9 mouse cellular contexts compared by ENCODE assay signal in genomic region chr1:32174566-32174965, GRCm38 (mm10). TPM values are rescaled to one million over a fixed set of nuclear protein-coding genes. Genes with fewer than 3 reads are reported as not detected.
A peak's percentile ranks its signal among the peaks of the same experiment; 100 is the strongest.
DNase-seq lines count a peak whose midpoint lies in the region; ATAC-seq lines count a peak whose summit lies in the region.
"Had no signal": no experiment of that assay in that cellular context is flagged by ENCODE, and none has a peak within 500 bp of the region (broad histone marks: within the 10 kb centered on the region; RNA-seq: fewer than 3 reads in every experiment).

No protein-coding gene starts in this region.

- H3K36me3 ChIP-seq in hindbrain, embryonic 13.5 days = no peaks in the 10 kb centered on the region
- no peaks in the 10 kb centered on the region for H3K36me3 ChIP-seq in neural tube, embryonic 13.5 days

- 53% methylated on average over 5 of the region's 5 CpGs for WGBS in hindbrain, embryonic 13.5 days
- 54% methylated on average over 5 of the region's 5 CpGs for WGBS in neural tube, embryonic 13.5 days

- H3K27me3 ChIP-seq in hindbrain, embryonic 13.5 days = no peaks in the 10 kb centered on the region
- no peaks in the 10 kb centered on the region for H3K27me3 ChIP-seq in neural tube, embryonic 13.5 days

- peaks cover 5% of the 10 kb centered on the region for H3K4me1 ChIP-seq in hindbrain, embryonic 13.5 days (replicated peaks)
- H3K4me1 ChIP-seq in neural tube, embryonic 13.5 days (replicated peaks) = peaks cover 5% of the 10 kb centered on the region

- H3K4me3 ChIP-seq in hindbrain, embryonic 13.5 days = peak overlapping the region; percentile 69
- peak overlapping the region; percentile 71 for H3K4me3 ChIP-seq in neural tube, embryonic 13.5 days

- peak overlapping the region; percentile 67 for H3K9ac ChIP-seq in hindbrain, embryonic 13.5 days
- peak overlapping the region; percentile 58; the same call in 1 of the 2 replicates for H3K9ac ChIP-seq in neural tube, embryonic 13.5 days

- peak overlapping the region; percentile 55 for H3K27ac ChIP-seq in hindbrain, embryonic 13.5 days
- peak overlapping the region; percentile 65 for H3K27ac ChIP-seq in neural tube, embryonic 13.5 days (replicated peaks)

- peak overlapping the region; percentile 73 for H3K4me2 ChIP-seq in hindbrain, embryonic 13.5 days
- peak overlapping the region; percentile 73 for H3K4me2 ChIP-seq in neural tube, embryonic 13.5 days

- DNase-seq in layer of hippocampus, adult 11-12 months (ENCODE audit: low spot score) = peak; percentile 55
- DNase-seq in layer of hippocampus, adult 9-11 months = no peak
- peak; percentile 53 for DNase-seq in embryo, embryonic 11 days
- no peak for DNase-seq in thymus, postnatal 36 days
- no peak for DNase-seq in urinary bladder, postnatal 25 days (ENCODE audit: low spot score)
- DNase-seq: liver had no signal

- no peaks in the 10 kb centered on the region for H3K9me3 ChIP-seq in hindbrain, embryonic 13.5 days
- no peaks in the 10 kb centered on the region for H3K9me3 ChIP-seq in neural tube, embryonic 13.5 days

- ATAC-seq in hindbrain, embryonic 13.5 days (ENCODE audit: low FRiP score) = no peak
- ATAC-seq in neural tube, embryonic 13.5 days (ENCODE audit: low read depth) = no peak

RNA-seq across cellular contexts. Expression of gene Khdrbs2, which starts 2.1 kb away (rescaled TPM):
- polyA plus RNA-seq in hindbrain, embryonic 13.5 days (2015; fragmentation: Nextera tagmentation; extraction: Ambion mirVana) = 53.7 and 54.1 TPM in 2 replicates
- 50.3 and 55.1 TPM in 2 replicates for polyA plus RNA-seq in neural tube, embryonic 13.5 days (2015; fragmentation: Nextera tagmentation; extraction: Ambion mirVana)
- polyA plus RNA-seq: gonadal fat pad, adult 2 months had no signal

Comparison
In these comparisons a context has a peak if more than half of its experiments do, and no peak if none do; other contexts are left out.
1. DNase-seq: peak in layer of hippocampus, adult 11-12 months (single experiment) and embryo, embryonic 11 days (single experiment); none in layer of hippocampus, adult 9-11 months (single experiment), thymus, postnatal 36 days (0 of 2) and urinary bladder, postnatal 25 days (single experiment).